Mouse (Mus musculus) lung, postnatal 10 days (tissue): ENCODE measurements around the gene Col4a2.

Source experiments
- DNase-seq: peaks from one replicate; pipeline ENCODE4 v3.0.0; 2021

Gene Col4a2

GRCm38 (mm10) chr8:11312349-11313175 is at the start of gene Col4a2, which contains the start of gene Col4a1:
Gene Col4a2 (plus strand): TSS chr8:11312805.
Gene Col4a1 (minus strand): TSS chr8:11312826.
- DNase-seq: peak; percentile 88

- no peak for DNase-seq
Observed at GRCm38 (mm10) chr8:11263848-11264247, 48.8 kb upstream of the Col4a2 start.

GRCm38 (mm10) chr8:11265971-11266370 is 46.6 kb upstream of the Col4a2 start:
- no peak for DNase-seq

- no peak for DNase-seq
Observed at GRCm38 (mm10) chr8:11266471-11266870, 46.1 kb upstream of the Col4a2 start.

GRCm38 (mm10) chr8:11268753-11269152 is 43.9 kb upstream of the Col4a2 start:
- DNase-seq: no peak

- peak; percentile 81 for DNase-seq
Observed at GRCm38 (mm10) chr8:11270826-11271225, 41.8 kb upstream of the Col4a2 start.

- peak; percentile 41 for DNase-seq
Observed at GRCm38 (mm10) chr8:11272205-11272604, 40.4 kb upstream of the Col4a2 start.

- peak; percentile 84 for DNase-seq
Observed at GRCm38 (mm10) chr8:11273506-11274158, 39.0 kb upstream of the Col4a2 start.

- DNase-seq: no peak
Observed at GRCm38 (mm10) chr8:11274415-11274814, 38.2 kb upstream of the Col4a2 start.

- no peak for DNase-seq
Observed at GRCm38 (mm10) chr8:11276286-11276685, 36.3 kb upstream of the Col4a2 start.

- peak; percentile 82 for DNase-seq
Observed at GRCm38 (mm10) chr8:11277602-11278051, 35.0 kb upstream of the Col4a2 start.

GRCm38 (mm10) chr8:11278101-11278611 is 34.4 kb upstream of the Col4a2 start:
- peak; percentile 87 for DNase-seq

GRCm38 (mm10) chr8:11279296-11279826 is 33.2 kb upstream of the Col4a2 start:
- DNase-seq: peak; percentile 69

- no peak for DNase-seq
Observed at GRCm38 (mm10) chr8:11280721-11281268, 31.8 kb upstream of the Col4a2 start.

- DNase-seq: no peak
Observed at GRCm38 (mm10) chr8:11282139-11282538, 30.5 kb upstream of the Col4a2 start.

GRCm38 (mm10) chr8:11282696-11283095 is 29.9 kb upstream of the Col4a2 start:
- DNase-seq: no peak

GRCm38 (mm10) chr8:11283217-11283616 is 29.4 kb upstream of the Col4a2 start:
- DNase-seq: peak; percentile 58

GRCm38 (mm10) chr8:11285437-11285836 is 27.2 kb upstream of the Col4a2 start:
- peak; percentile 35 for DNase-seq

GRCm38 (mm10) chr8:11287139-11287538 is 25.5 kb upstream of the Col4a2 start:
- no peak for DNase-seq

- no peak for DNase-seq
Observed at GRCm38 (mm10) chr8:11288286-11288685, 24.3 kb upstream of the Col4a2 start.

- DNase-seq: no peak
Observed at GRCm38 (mm10) chr8:11290533-11290932, 22.1 kb upstream of the Col4a2 start.

- no peak for DNase-seq
Observed at GRCm38 (mm10) chr8:11292611-11293010, 20.0 kb upstream of the Col4a2 start.

GRCm38 (mm10) chr8:11296282-11296943 is 16.2 kb upstream of the Col4a2 start:
- DNase-seq: no peak
